Mouse (Mus musculus) cerebellum, postnatal 36 days (tissue): Measurements from ENCODE around the gene Thsd7a.

Source experiments
- DNase-seq, 2 experiments: peaks; one replicate each; pipeline ENCODE4 v3.0.0; 2021 to 2022; ENCODE audit warnings: mixed read lengths in 2 of 2

Gene Thsd7a

DNA sequence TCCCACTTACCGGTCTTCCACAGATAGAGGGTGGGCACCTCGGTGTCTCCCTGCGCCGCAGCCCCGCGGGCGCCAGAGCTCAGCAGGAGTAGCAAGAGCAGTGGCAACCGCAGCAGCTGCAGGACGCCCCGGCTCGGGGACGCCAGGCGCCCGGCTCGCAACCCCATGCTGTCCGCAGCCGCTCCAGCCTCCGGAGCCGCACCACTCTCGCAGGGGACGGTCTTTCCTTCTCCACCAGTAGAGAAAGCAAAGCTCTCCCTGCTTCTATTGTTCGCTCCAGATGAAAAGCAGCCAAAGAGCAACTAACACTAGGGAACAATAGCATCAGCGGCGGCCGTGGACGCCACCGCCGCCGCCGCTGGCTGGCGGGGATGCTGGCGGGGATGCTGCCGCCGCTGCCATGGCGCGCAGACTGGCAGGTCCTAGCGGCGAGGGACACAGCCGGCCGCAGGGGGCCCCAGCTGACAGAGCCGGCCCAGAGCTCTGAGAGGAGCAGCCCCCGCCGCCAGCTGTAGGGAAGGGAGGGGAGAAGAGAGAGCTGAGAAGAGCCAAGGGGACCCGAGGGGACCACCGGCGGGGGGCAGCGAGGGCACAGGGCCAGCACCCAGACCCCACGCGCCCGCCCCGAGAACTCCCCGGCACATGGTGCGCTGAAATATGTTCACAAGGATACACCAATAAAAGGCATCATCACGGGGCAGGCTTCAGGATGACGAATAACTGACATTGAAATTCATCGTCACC is at the start of gene Thsd7a:
Thsd7a (minus strand) TSS at position 624 of the 744 bp plus-strand sequence.
- peak; percentile 35 for DNase-seq

DNA sequence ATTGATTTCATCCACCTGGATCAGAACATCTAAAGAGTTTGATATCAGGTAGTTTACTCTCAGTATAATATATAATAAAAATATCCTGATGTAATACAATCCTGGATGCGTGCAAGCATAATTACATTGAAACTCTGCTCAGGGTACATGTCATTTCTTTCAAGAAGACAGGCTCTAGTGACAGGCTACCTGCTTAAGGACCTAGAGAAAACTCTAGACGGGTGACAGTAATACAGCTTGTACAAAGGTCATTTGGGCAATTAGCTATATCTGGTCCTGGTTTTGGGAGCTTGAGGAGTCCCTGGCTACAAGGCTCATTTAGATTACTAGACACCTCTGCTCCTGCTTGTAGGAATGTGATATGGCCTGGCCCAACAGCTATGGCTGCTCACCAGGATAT is 37.9 kb upstream of the Thsd7a start:
- no peak for DNase-seq

DNA sequence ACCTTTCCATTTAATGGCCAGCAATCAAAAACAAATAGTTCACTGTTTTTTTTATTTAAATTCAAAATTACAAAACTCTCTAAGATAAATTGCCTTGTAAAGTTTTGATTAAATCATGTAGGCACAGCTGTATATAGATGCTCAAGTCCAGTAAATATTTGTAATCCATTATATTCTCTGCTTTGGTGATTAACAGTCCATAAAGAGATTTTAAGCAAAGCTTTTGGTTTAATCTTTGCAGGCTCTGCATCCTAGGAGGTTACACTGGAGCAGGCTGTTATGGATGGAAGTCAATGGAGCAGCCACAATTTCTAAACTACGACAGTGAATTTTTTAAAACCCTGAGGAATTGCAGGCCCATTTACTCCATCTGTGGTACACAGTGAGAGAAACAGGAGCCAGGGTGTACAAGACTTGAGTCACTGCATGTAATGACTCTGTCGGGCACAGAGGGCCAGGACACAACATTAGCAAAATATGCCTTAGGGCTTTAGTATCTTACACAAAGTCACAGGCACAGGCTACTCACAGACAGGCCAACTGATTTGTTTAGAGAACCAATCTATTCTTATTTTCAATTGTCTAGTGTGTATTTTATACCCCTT is 37.3 kb upstream of the Thsd7a start:
- no peak for DNase-seq

DNA sequence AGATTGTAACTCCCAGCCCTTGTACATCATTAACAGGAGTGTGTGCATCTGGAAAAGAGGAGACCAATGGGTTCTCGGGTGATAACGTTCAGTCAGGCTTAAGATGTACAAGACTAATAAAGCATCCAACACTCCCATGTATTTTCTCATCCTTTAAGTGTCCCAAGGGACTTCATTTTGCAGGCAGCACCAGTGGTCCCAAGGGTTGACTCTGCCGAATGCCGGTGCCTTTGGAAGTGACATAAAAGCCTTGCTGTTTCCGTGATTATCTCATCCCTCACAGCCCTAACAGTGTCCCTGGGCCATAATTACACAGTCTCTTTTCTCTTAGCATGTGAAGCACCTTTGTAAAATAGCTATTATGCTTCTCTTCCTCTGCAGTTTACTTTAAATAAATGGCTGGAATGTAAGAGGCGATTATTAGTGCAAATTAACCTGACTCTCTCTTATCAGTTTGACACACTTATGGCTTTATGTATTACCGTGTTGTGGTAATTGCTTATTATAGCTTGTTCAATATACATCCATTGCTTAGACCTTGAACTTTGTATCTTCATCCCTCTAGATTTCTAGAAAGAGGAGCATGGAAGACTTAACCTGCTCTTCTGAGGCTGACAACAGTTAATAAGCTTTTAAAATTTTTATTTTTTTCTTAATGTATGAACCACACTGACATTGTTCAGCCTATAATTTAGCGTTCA is 35.9 kb upstream of the Thsd7a start:
- DNase-seq: no peak

DNA sequence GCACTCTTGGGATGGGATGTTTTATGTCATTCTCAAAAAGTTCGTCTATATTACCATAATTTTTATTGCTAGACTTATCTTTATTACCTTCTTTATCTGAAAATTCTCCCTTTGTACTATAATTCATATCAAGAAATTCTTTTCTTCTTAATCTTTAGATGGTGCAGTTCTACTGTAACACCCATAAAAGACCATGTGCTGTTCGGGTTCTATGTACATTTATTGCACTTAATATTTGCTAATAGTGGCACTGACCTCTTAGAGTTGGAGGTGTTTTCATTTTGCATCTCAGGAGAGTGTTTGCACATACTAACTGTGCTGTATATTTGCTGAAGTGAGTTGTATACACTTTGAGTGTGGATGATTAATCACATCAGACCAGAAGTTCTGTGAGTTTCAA is 23.6 kb upstream of the Thsd7a start:
- DNase-seq: no peak

DNA sequence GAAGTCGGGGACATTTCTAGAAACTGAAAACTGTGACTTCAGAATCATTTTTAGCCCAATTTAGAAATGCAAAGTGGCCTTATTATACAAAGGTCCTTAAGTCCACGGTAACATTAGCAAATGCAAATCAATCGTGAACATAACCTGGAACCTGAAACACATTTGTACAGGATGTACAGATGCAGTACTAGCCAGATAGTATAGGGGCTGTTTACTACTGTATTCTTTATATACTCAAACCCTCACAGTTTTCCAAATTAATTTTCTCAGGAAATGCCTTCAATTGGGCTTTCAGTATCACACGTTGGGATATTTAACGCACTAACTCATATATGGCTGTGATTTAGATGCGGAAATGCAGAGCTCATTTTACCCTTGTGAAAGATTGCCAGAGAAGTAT is 16.0 kb upstream of the Thsd7a start:
- no peak for DNase-seq

DNA sequence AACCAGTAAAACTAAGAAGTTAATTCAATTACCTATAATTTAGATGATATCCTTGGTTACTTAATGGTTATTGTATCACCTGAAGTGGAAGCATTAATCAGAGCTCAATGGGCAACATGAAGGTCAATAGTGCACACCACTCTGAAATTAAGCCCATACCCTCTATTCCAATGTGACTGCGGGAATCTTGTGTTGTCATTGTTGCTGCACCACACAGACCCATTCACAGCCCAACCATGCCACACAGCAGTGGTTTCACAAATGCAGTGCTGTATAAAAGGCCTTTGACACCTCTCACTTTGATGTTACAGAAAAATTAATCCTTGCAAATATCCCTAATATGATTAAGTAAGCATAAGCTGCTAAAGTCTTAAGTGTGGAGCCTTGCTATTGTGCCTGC is 15.4 kb upstream of the Thsd7a start:
- DNase-seq: no peak

DNA sequence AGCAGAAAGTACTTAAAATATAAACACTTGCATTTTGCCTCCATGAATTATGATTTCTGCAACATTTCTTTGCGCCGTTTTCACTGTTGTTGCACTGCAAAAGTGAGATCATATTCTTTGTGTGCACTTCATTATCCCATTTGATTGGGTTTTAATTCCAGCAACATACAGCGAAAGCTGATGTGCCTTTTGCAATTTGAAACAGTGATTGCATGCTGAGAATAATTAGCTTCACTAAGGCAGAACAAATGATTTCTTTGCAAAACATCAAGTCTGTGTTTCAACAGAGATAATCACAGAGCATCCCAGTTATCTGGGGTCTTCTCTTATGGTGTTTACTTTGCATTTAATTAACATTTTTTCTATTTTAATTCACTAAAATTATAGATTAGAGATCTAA is 14.6 kb upstream of the Thsd7a start:
- no peak for DNase-seq

DNA sequence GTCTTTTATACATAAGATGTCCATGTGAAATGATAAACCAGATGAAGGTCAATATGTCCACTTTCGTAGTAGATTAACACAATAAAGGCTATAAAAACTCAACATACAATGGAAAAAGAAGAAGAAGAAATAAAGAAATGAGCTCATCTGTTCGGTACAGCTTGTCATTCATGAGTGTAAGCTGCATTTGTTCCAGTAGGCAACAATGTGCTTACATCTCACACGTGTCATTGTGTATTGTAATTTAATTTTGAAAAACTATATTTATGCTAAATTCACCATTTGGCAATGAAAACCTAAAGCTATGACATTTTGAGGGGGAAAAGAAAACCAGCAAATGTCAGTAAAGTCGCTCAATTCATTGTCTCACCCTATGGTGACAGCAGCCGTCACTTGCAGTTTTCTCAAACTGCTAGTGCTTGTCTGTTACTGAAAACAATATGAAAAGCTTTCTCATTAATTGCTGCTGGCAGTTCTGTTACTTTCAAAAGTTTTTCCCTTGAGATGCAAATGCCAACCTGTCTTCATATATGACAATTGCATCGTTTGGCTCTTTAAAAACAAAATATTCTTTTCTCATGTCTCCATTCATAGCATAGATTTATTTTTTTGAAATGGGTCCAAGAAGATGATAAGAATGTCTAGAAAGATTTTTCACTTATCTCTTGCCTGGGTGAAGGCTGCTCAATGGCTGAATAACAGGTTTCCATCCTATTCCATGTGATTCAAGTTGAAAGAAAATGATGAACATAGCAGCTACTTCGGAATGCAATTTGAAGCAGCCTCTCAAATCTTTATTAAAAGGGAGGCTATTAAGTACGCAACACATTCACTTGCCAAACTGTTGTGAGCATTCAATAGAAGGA is 10.4 kb upstream of the Thsd7a start:
- no peak for DNase-seq

DNA sequence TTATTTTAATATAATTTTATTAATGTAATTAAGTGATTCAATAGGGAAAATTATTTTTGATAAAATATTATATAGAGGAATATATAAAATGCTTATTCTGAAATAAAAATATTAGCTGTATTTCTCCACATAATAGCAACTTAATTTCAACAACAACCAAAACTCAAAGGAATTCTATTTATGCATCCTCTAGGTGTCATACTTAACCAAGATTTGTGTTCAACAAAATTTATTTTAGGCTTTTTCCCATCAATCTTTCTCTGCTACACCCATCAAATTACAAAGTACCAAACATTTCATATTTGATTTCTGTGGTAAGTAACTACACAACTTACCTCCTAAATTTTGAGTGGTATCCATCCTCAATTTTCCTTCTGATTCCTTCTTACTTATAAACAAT is 3.1 kb upstream of the Thsd7a start:
- DNase-seq: no peak

DNA sequence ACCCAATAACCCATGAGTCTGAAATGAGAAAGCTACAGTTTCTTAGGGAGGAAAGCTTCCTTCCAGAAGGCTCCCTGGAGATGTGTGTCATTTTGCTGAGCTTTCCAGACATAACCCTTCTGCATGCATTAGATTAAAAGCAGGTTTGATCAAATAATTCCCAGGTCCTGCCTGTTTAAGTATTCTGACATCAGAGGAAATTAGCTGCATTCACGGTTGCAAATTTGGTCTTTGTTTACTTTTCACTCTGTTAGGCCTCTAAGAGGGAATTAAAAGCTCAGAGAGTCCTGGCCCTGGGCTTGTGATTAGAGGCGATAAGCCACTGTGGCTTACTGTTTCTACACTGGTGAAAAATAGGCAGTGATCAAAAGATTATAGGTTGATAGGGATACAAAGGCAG is 1.2 kb upstream of the Thsd7a start:
- DNase-seq: no peak

DNA sequence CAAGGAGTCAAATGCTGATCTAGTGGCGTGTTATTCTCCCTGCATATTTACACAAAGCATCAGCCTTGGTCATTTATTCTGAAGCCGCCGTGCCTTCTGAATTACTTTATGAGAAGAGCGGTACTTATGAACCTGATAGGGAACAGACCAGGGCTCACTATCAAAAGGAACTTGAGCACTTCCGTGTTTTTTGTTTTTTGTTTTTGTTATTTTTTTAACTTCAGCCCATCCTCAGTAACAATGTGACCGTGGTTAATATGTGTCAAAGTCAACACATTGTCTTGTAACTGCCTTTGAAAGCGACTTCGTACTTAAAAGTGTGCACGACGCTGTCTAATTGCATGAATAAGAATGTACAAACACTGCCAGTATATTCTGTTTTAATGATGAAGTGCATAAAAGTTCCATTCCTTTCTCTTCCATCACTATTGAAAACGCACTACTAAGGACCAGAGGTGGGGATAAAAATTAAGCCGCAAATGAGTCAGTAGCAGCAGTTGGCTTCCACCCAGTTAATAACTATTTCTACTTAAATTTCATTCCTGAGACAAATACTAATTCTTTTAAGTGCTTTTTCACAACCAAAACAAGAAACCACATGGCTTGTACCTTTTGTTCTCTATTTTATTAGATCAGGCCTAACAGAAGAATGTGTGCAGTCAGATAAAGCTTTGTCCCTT is 461 bp upstream of the Thsd7a start:
- no peak for DNase-seq

DNA sequence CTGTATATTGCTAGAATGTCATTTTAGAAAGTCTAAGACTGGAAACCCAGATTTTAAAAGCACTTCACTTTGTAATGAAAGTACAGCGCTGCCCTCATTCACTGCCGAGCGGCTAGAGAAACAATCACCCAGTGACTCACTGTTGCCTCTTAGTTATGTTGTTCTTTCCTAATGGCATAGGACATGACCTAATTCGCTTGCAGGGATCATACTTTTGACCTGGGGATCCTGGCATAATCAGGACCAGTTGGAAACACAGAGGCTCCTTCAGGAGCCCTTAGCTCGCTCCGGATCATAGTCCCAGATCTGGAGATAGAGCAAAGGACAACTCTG is 790 bp downstream of the Thsd7a start:
- no peak for DNase-seq

DNA sequence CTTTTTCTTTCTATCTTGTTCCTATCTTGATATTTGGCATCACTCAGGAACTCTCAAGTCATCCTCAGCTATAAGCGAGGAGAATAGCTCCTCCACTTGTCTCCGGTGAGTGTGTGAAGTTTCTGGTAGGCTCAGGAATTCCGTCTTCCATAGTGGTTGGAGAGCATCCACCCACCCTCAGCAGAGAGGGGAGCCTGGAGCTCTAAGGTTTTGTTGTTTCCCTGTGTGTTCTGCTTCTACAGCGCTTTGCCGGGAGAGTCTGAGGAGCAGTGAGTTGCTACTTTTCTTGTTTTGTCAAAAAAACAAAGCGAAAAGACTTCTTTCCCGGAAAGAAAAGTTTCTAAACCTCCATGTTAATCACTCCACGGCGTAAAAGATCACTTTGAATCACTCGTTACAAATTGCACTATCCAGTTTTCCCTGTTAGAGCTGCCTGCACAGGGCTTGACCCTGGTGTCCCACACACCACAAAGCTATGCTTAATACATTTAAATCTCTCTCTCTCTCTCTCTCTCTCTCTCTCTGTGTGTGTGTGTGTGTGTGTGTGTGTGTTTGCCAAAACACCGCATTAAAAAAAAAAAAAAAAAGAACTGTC is 1.3 kb downstream of the Thsd7a start:
- peak in 1 of 2 experiments; percentile 6 for DNase-seq

DNA sequence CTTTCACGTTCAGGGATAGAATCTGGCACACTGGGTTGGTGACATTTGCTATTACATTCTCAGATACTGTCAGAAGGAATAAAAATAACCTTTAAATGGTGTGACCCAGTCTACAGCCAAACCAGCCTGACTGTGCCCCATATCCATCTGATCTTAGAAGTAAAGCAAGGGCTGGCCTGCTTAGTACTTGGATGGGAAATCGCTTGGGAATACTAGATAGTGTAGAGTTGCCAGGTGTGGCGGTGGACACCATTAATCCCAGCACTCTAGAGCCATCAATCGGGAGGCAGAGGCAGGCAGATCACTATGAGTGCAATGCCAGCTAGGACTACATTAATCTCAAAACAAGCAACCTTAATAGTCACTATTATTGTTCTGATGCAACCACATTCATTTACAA is 6.4 kb downstream of the Thsd7a start:
- no peak for DNase-seq

DNA sequence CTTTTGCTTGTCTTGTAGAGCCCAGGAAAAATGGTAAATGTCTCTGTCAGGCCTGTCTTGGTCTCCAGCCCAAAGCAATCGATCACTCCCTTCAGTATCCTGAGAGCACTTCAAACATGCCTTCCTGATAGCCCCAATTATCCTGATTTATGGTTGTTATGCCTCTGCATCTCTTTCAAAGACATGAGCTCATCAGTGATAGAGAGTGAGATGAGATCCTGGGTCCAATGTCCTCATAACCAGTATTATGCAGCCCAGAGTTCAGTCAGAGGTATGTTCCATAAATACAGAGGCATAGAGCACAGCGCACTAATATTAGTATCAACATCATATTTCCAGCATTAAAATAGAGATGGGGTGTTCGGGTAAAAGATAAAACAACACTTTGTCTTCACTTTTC is 15.3 kb downstream of the Thsd7a start:
- no peak for DNase-seq

DNA sequence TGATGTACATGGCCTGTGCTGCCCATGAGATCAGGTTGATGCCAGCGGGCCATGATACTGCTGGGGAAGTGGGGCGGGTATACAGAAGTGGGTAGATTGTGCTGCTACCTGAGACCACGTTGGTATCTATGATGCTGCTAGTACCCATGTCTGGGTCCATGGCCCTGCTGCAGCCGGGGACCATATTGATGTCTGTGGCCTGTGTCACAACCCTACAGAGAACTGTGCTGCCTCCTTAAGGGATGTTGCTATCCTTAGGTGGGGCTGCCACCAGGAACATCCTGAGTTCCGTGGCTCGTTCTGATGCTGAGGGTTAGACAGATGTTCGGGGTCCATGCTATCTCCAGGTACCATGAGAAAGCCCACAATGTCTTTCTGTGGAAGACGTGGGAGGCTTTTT is 33.1 kb downstream of the Thsd7a start:
- no peak for DNase-seq

DNA sequence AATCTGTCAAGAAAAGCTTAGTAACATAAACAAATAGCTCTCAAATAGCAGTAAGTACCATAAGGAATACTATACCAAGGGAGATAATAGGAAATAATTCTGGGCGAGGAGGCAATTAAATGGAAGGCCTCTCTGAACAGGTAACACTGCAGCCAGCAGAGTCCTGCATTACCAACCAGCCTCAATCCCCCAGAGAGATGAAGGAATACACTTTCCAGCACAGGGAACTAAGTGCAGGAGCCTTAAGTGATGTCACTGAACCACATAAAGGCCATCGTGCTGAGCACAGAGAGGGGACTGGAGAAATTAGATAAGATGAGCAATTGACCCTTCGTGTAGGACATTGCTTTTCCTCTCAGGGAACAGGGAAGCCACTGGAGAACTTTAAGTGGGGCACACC is 36.6 kb downstream of the Thsd7a start:
- no peak for DNase-seq

DNA sequence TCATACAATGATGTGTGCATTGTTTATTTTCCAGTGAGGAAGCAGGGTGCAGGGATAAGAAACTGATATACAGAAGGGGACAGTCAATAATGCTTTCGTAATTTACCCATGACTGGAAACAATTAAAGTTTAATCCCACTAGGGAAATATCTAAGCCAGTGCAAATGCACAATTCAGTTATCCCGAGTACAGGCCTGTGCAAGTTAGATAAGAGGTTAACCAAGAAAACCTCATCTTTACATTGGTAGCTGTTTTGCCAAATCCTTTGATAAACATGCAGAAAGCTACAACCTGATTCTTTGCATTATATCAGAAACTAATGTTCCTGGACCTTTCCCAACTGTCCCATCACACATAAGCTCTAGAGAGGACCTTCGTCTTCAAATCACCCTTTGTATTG is 46.3 kb downstream of the Thsd7a start:
- no peak for DNase-seq

DNA sequence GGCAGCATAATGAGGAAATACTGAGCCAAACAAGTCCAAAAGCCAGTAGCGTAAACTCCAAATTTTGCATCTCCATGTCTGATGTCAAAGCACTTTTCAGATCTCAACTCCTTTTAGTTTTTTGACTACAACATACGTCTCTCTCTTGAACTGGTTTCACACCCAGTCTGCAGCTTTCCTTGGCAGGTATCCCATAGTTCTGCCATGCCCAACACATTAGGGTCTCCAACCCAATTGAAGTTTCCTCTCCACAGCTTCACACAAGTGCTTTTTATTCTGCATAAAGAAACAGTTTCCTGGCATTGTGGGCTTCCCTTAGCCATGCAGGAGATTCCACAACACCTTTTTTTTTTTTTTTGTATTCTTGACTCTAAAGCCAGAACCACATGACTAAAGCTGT is 50.1 kb downstream of the Thsd7a start:
- no peak for DNase-seq

DNA sequence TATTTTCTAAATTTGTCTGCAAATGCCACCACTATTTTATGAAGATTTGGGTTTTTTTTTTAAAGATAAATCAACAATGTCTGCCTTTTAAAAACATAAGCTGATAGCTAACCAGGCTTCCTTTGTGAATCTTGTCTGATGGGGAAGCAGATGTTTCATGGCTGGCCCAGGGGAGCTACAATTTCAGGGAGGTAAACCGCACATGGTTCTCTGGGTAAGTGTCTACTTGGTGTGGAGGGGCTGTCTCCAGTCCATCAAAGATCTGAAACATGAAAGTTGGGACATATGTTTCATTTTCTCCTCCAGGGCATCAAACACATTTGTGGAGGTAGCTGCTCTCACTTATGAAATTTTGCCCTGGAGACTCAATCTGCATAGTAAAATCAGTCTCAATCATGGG is 55.5 kb downstream of the Thsd7a start:
- no peak for DNase-seq

DNA sequence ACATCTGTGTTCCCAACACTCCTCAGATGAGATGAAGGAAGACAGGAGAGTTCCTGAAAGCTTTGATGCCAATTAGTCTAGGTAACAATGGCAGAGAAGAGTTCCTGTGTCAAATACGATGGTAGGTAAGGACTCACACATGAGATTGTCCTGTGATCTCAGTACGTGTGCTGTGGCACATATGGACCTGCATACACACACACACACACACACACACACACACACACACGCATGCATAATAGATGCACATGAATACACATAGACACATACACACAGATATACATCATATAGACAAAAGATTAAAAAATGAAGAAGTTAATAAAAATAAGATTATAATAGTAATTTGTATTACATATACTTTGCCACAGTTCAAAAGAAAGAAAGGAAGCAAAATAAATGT is 56.0 kb downstream of the Thsd7a start:
- DNase-seq: no peak
